Mouse (Mus musculus) midbrain, embryonic 14.5 days (tissue): ENCODE data around the gene Naaladl2. TPM values are rescaled to one million over a fixed set of nuclear protein-coding genes. Genes with fewer than 3 reads are reported as not detected.

Experiments
- ATAC-seq: fragments of 200-750 bp; cut with Nextera tagmentation; 2 replicates; pipeline ENCODE4 v1.8.0; 2017; ENCODE audit warnings: moderate number of reproducible peaks, moderate library complexity; ENCODE audit not compliant: low FRiP score, low TSS enrichment
- DNase-seq: peaks from one replicate; pipeline ENCODE4 v3.0.0-alpha.2; 2015
- H3K27ac ChIP-seq: fragments of 300-500 bp; sonication (generic); replicated peaks from 2 replicates; pipeline ENCODE4 v1.5.1; 2014; ENCODE audit warnings: mild to moderate bottlenecking, low read depth, low read length, moderate library complexity
- H3K27me3 ChIP-seq: fragments of 300-500 bp; sonication (generic); 2 replicates; pipeline ENCODE4 v1.6.1; 2014; ENCODE audit warnings: low read length, control low read depth, mixed read lengths; ENCODE audit not compliant: control insufficient read depth, insufficient read depth
- H3K36me3 ChIP-seq: fragments of 300-500 bp; sonication (generic); 2 replicates; pipeline ENCODE4 v1.6.1; 2014; ENCODE audit warnings: low read length, control low read depth; ENCODE audit not compliant: control insufficient read depth, insufficient read depth
- H3K4me1 ChIP-seq: fragments of 300-500 bp; sonication (generic); 2 replicates; pipeline ENCODE4 v1.6.1; 2014; ENCODE audit warnings: mild to moderate bottlenecking, antibody characterized with exemption, low read length, control low read depth; ENCODE audit not compliant: control insufficient read depth, insufficient read depth
- H3K4me2 ChIP-seq: fragments of 300-500 bp; sonication (generic); 2 replicates; pipeline ENCODE4 v1.6.1; 2014; ENCODE audit warnings: mild to moderate bottlenecking, low read length, moderate library complexity
- H3K4me3 ChIP-seq: fragments of 300-500 bp; sonication (generic); replicated peaks from 2 replicates; pipeline ENCODE4 v1.5.1; 2014; ENCODE audit warnings: low read depth, low read length
- H3K9ac ChIP-seq: fragments of 300-500 bp; sonication (generic); replicated peaks from 2 replicates; pipeline ENCODE4 v1.6.1; 2014; ENCODE audit warnings: mild to moderate bottlenecking, low read length, moderate library complexity
- H3K9me3 ChIP-seq: fragments of 300-500 bp; sonication (generic); 2 replicates; pipeline ENCODE4 v1.6.1; 2016; ENCODE audit warnings: low read length, control low read depth, mixed read lengths; ENCODE audit not compliant: control insufficient read depth
- WGBS: fragments of 180-500 bp; shearing (Covaris S2); extraction: QIAGEN DNeasy Blood & Tissue Kit; methylation state at CpG from one replicate; pipeline ENCODE4 v1.1.7; 2014; 5-methylcytosine and 5-hydroxymethylcytosine counted together
- polyA plus RNA-seq: library from polyadenylated mRNA; unstranded; fragments of >200 nt; fragmentation: Nextera tagmentation; extraction: Ambion mirVana; gene quantifications from 2 replicates; pipeline ENCODE4 v1.2.1, GENCODE M21; 2014

Gene Naaladl2
- polyA plus RNA-seq = 0.39 and 0.58 TPM in 2 replicates

DNA sequence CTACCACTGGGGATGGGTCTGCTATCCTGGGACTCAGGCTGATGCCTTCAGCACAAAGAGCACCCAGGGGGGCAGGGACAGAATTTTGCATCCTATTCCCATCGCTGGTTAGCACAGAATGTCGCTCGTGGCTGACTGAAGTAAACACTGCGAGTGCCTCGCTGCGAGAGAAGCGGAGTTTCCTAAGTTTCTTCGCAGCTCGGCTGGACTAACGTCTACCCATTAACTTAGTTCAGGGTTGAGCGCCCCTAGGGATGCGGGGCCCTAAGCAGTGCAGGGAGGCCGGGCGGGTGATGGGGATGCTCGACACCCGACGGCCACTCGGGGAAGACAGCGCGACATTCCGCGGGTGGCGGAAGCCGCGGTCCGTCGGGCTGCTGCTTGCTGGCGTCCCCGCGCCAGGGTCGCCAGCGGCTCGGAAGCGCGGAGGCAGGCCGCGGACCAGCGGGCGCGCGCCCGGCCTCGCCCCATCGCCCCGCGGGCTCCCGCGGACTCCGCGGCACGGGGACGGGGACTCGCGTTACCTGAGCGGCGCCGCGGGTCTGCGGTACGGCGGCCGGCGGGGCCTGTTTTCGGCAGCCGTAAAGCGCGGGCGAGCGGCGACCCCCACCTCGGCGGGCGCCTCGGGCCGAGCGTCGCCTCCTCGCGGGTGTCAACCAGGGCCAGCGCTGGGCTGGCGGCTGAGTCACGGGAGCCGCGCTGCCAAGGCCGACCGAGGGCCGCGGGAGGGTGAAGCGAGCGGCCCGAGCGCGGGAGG lies at the start of gene Naaladl2:
TSS of gene Naaladl2 (minus strand) at position 707 of the 757 bp plus-strand sequence.
- DNase-seq (peak; percentile 87), ATAC-seq (peak; percentile 92)

DNA sequence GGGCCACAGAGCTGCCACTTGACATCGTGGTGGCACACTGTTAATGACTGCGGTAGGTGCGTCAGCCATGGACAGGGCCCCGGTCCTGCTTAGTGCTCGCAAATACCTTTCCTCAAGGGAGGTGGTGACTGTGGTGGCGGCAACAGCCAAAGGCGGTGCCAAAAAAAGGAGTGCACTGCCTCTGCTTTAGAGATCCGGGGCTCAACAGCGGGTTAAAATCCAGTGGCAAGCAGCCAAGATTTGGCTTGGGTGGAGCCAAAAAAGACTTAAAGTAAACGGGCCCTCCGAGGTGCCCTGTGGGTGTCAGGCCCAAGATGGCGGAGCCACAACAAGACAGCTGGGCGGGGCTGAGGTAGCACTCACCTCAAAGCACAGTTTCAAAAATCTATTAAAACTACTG lies 7.7 kb upstream of the Naaladl2 start:
- no peaks in the 10 kb centered on the region for H3K36me3 ChIP-seq
- no peaks in the 10 kb centered on the region for H3K4me1 ChIP-seq
- H3K27me3 ChIP-seq = no peaks in the 10 kb centered on the region
- no peak overlapping the region for H3K27ac ChIP-seq
- WGBS = 94% methylated on average over 13 of the region's 13 CpGs
- DNase-seq (no peak), ATAC-seq (no peak)
- H3K9me3 ChIP-seq = peaks cover 19% of the 10 kb centered on the region
- H3K9ac ChIP-seq = no peak overlapping the region
- H3K4me2 ChIP-seq = no peak overlapping the region
- H3K4me3 ChIP-seq = no peak overlapping the region

More for the DNA sequence above, at the start of gene Naaladl2:
- no peaks in the 10 kb centered on the region for H3K27me3 ChIP-seq
- H3K27ac ChIP-seq = peak within 1 kb of the TSS; percentile 86
- H3K9me3 ChIP-seq = no peaks in the 10 kb centered on the region
- H3K4me3 ChIP-seq = peak within 1 kb of the TSS; percentile 63
- peak within 1 kb of the TSS; percentile 78 for H3K9ac ChIP-seq
- under 1% methylated on average over 87 of the region's 93 CpGs for whole genome bisulfite sequencing
- H3K36me3 ChIP-seq = no peaks in the 10 kb centered on the region
- H3K4me1 ChIP-seq = peaks cover 5% of the 10 kb centered on the region
- H3K4me2 ChIP-seq = peak within 1 kb of the TSS; percentile 83

DNA sequence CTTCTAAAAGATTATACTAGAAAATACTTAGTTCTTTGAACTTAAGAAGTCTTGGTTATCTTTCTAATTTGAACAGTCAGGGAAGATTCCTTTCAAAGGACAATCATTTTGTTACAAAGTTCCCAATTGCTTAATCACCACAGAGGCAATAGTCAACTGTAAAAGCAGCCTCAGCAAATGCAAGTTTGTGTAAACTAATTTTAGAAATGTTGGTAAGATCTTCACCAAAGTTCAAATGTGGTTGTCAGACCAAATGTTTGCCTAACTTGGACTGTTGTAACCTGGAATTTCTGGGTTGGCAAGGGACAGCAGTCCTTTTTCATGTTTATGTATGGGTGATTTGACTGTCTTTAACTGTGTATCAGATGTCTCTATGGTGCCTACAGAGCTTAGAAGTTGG lies 3.2 kb upstream of the Naaladl2 start:
- Histone ChIP-seq H3K9ac (no peak overlapping the region), H3K27ac (no peak overlapping the region), H3K4me2 (no peak overlapping the region), H3K27me3 (no peaks in the 10 kb centered on the region), H3K36me3 (no peaks in the 10 kb centered on the region), H3K4me1 (peaks cover 5% of the 10 kb centered on the region), H3K9me3 (peaks cover 11% of the 10 kb centered on the region), H3K4me3 (no peak overlapping the region)
- DNase-seq (no peak), ATAC-seq (no peak)

DNA sequence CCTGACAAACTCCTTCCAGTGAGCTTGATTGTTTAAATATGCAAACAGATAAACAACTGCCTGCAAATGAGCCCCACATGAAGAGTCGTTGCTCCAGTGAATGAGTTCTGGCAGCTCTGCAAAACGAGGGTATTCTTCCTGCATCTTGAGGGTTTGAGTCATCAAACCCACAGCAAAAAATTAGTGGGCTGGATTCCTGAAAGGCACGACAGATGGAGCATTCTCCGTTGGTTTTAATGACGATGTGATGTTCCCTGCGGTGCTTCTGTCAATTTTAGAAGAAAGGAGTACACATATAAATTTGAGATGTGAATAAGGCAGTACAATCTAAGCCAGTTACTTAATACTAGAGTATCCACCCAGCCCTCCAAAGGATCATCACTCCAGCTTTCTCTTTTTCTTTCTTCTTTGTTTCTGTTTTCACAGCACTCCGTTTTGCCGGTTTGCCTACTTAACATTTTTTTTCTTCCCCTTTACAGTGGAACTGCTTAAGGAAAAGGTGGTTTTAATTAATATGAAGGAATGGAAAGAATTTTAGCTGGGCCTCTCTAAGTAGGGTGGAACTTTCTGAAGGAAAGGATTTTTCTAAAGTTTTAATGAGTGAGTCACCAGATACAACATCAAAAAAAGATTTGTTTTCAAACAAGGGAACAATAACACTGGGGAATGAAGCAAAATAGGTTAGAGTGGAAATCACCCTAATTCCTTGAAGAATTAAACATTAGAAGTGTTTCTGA lies 1.1 kb upstream of the Naaladl2 start:
- H3K27me3 ChIP-seq = no peaks in the 10 kb centered on the region
- DNase-seq (peak; percentile 47), ATAC-seq (no peak)
- no peak overlapping the region for H3K9ac ChIP-seq
- H3K27ac ChIP-seq = 0 out of 2 replicates have a peak overlapping the region, but pooled peaks have one; percentile 28
- H3K4me1 ChIP-seq = peaks cover 5% of the 10 kb centered on the region
- 0 out of 2 replicates have a peak, but pooled peaks cover 3% of the 10 kb centered on the region for H3K9me3 ChIP-seq
- WGBS = 12% methylated on average over 8 of the region's 8 CpGs
- H3K4me3 ChIP-seq = no peak overlapping the region
- no peaks in the 10 kb centered on the region for H3K36me3 ChIP-seq
- no peak overlapping the region for H3K4me2 ChIP-seq

DNA sequence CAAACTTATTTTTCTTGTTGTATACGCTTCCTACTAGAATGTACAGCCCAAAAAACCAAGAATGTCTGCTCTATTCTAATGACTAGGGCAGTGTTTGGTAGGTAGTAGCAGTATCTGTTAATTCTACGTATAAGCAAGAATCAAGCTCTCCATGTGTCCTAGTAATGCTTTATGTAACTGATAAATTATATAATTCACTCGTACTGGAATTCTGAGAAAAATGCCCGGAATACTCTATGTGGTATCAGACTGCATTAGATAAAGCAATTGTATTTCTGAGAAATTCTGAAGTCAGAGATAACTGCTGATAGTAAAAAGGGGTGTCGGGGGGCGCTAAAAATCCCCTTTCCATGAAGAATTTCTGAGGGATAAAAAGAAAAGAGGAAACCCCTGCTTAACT lies 950 bp downstream of the Naaladl2 start:
- Histone ChIP-seq H3K4me1 (peaks cover 5% of the 10 kb centered on the region), H3K4me2 (peak overlapping the region; percentile 83), H3K4me3 (peak overlapping the region; percentile 63), H3K9me3 (no peaks in the 10 kb centered on the region), H3K27ac (peak overlapping the region; percentile 86), H3K27me3 (no peaks in the 10 kb centered on the region), H3K36me3 (no peaks in the 10 kb centered on the region), H3K9ac (peak overlapping the region; percentile 78)
- DNase-seq (no peak), ATAC-seq (0 out of 2 replicates have a peak, but pooled peaks have one; percentile 3)
- 45% methylated on average over 6 of the region's 6 CpGs for WGBS

DNA sequence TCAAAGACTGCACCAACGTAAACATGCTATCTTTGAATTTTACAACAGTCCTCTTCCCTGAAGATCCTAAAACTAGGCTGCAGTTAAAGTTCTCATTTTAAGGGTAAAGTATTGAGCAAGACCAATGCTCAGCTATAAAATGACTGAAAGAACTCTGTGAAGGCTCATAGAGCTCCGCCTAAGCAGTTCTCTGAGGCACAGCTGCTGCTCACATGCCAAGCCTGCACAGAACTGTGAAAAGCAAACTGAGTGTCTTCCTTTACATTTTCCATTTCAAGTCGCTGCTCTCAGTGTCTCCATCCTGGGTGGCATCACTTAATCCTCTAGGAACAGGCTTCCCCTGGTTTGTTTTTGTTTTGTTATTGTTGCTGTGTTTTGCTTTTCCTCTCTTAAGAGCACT lies 12.2 kb downstream of the Naaladl2 start:
- Histone ChIP-seq H3K4me3 (no peak overlapping the region), H3K9me3 (no peaks in the 10 kb centered on the region), H3K4me1 (no peaks in the 10 kb centered on the region), H3K27ac (no peak overlapping the region), H3K36me3 (no peaks in the 10 kb centered on the region), H3K9ac (no peak overlapping the region), H3K4me2 (no peak overlapping the region), H3K27me3 (no peaks in the 10 kb centered on the region)
- WGBS = 51% methylated on average over 3 of the region's 3 CpGs
- DNase-seq (no peak), ATAC-seq (no peak)

DNA sequence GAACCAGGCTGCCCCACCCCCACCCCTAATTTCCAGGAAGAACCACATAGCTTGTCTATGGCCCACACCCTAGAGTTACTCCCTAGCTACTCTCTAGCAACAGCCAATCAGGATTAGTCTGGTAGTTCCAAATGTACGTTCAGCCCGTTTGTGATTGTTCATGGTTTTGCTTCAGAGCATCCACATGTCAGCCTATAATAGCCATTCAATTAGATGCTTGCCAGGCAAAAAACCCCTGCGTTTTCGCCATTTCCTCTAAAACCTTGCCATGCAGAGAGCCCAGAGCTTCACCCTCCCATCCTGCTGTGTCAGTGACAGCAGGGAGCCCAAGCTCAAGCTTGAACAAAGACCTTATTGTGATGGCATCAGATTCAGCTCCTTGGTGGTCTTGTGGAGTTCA lies 16.2 kb downstream of the Naaladl2 start:
- 4% methylated on average over 4 of the region's 4 CpGs for WGBS
- H3K27me3 ChIP-seq = no peaks in the 10 kb centered on the region
- ATAC-seq (no peak), DNase-seq (peak; percentile 27)
- no peaks in the 10 kb centered on the region for H3K9me3 ChIP-seq
- no peaks in the 10 kb centered on the region for H3K36me3 ChIP-seq
- H3K4me3 ChIP-seq = no peak overlapping the region
- H3K4me2 ChIP-seq = no peak overlapping the region
- H3K9ac ChIP-seq = no peak overlapping the region
- H3K4me1 ChIP-seq = no peaks in the 10 kb centered on the region
- no peak overlapping the region for H3K27ac ChIP-seq

DNA sequence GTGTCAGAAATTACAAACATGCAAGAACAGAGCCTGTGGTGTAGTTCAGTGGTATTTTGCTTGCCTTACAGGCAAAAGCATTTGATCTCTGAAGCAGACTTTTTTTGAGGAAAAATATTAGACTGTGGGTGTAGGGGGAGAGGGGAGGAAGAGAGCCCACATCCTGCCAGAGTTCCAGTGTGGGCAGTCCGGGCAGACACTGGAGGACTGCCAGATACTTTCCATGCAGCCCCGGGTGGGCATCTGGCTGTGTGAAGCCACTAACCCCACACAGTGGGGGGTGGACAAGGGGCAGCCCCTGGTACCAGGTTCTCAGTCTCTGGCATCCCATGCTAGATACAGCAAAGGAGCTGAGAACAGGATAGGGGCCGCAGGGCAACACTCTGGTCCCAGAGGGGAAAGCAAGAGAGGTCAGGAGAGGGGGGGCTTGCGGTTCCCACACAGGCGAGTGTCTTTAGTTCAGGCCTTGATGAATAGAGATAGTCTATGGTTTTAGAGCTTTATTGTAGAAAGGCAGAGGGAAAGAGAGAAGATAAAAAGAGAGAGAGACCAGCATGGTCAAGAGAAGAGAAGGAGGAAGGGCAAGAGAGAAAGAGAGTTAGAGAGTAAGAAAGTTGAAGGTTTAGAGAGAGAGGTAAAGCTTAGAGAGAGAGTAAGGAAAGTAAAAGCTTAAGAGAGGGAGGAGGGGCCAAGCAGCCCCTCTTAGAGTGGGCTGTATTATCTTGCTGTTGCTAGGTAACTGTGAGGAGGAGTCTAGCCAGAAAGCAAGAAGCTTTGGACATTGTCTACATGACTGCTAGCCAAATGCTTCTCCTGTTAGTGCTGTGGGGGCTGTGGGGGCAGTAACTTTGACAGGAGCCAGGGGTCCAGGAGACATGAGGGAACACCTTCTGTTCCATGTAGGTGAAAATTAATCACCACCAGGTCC lies 18.9 kb downstream of the Naaladl2 start:
- H3K36me3 ChIP-seq = no peaks in the 10 kb centered on the region
- no peak overlapping the region for H3K27ac ChIP-seq
- DNase-seq (peak; percentile 12), ATAC-seq (peak; percentile 48)
- no peak overlapping the region for H3K4me3 ChIP-seq
- no peaks in the 10 kb centered on the region for H3K9me3 ChIP-seq
- no peaks in the 10 kb centered on the region for H3K27me3 ChIP-seq
- H3K4me1 ChIP-seq = no peaks in the 10 kb centered on the region
- H3K4me2 ChIP-seq = no peak overlapping the region
- WGBS = 7% methylated on average over 5 of the region's 5 CpGs
- no peak overlapping the region for H3K9ac ChIP-seq
